Mouse (Mus musculus) heart, embryonic 11.5 days (tissue): ENCODE measurements around the gene Ntn5. TPM values are rescaled to one million over a fixed set of nuclear protein-coding genes. Genes with fewer than 3 reads are reported as not detected.

Experiments used
- ATAC-seq: fragments of 200-750 bp; cut with Nextera tagmentation; replicated peaks from 2 replicates; pipeline ENCODE4 v1.8.0; 2017; ENCODE audit warnings: moderate library complexity; ENCODE audit not compliant: insufficient number of reproducible peaks, low FRiP score, low TSS enrichment
- H3K27ac ChIP-seq: fragments of 300-500 bp; sonication (generic); 2 replicates; pipeline ENCODE4 v1.5.1; 2014; ENCODE audit warnings: mild to moderate bottlenecking, low read depth, low read length
- H3K27me3 ChIP-seq: fragments of 300-500 bp; sonication (generic); 2 replicates; pipeline ENCODE4 v1.6.1; 2014; ENCODE audit warnings: mild to moderate bottlenecking, low read length, mixed read lengths; ENCODE audit not compliant: control insufficient read depth, insufficient read depth
- H3K36me3 ChIP-seq: fragments of 300-500 bp; sonication (generic); 2 replicates; pipeline ENCODE4 v1.6.1; 2014; ENCODE audit warnings: mild to moderate bottlenecking, low read length, moderate library complexity, mixed read lengths; ENCODE audit not compliant: control insufficient read depth, insufficient read depth
- H3K4me1 ChIP-seq: fragments of 300-500 bp; sonication (generic); 2 replicates; pipeline ENCODE4 v1.6.1; 2014; ENCODE audit warnings: low read length; ENCODE audit not compliant: control insufficient read depth, insufficient read depth
- H3K4me2 ChIP-seq: fragments of 300-500 bp; sonication (generic); 2 replicates; pipeline ENCODE4 v1.6.1; 2014; ENCODE audit warnings: mild to moderate bottlenecking, moderate library complexity
- H3K4me3 ChIP-seq: fragments of 300-500 bp; sonication (generic); 2 replicates; pipeline ENCODE4 v1.5.1; 2014; ENCODE audit warnings: low read depth, low read length
- H3K9ac ChIP-seq: fragments of 300-500 bp; sonication (generic); 2 replicates; pipeline ENCODE4 v1.6.1; 2014; ENCODE audit warnings: mild to moderate bottlenecking, low read depth, low read length, moderate library complexity
- H3K9me3 ChIP-seq: fragments of 300-500 bp; sonication (generic); replicated peaks from 2 replicates; pipeline ENCODE4 v1.6.1; 2016; ENCODE audit warnings: low read length; ENCODE audit not compliant: control insufficient read depth
- WGBS: fragments of 180-500 bp; shearing (Covaris S2); extraction: QIAGEN DNeasy Blood & Tissue Kit; methylation state at CpG from one replicate; pipeline ENCODE4 v1.1.7; 2014; ENCODE audit not compliant: insufficient replicate concordance; 5-methylcytosine and 5-hydroxymethylcytosine counted together
- polyA plus RNA-seq: library from polyadenylated mRNA; unstranded; fragments of >200 nt; fragmentation: Nextera tagmentation; extraction: Ambion mirVana; gene quantifications from 2 replicates; pipeline ENCODE4 v1.2.1, GENCODE M21; 2014

The Ntn5 gene
- polyA plus RNA-seq, 1 experiment from 2014 or later: not detected

- no peaks in the 10 kb centered on the region for H3K9me3 ChIP-seq
- peaks cover 29% of the 10 kb centered on the region for H3K27me3 ChIP-seq
- H3K27ac ChIP-seq: 0 out of 2 replicates have a peak overlapping the region, but pooled peaks have one; percentile 13
- WGBS: 29% methylated on average over 11 of the region's 11 CpGs
- peak overlapping the region; percentile 84 for H3K4me2 ChIP-seq
- peaks cover 22% of the 10 kb centered on the region for H3K4me1 ChIP-seq
- H3K9ac ChIP-seq: no peak overlapping the region
- 0 out of 2 replicates have a peak overlapping the region, but pooled peaks have one; percentile 11 for H3K4me3 ChIP-seq
- no peaks in the 10 kb centered on the region for H3K36me3 ChIP-seq
- no peak for ATAC-seq
Measured at GRCm38 (mm10) chr7:45701072-45701471, 17.2 kb downstream of the Ntn5 start.

DNA sequence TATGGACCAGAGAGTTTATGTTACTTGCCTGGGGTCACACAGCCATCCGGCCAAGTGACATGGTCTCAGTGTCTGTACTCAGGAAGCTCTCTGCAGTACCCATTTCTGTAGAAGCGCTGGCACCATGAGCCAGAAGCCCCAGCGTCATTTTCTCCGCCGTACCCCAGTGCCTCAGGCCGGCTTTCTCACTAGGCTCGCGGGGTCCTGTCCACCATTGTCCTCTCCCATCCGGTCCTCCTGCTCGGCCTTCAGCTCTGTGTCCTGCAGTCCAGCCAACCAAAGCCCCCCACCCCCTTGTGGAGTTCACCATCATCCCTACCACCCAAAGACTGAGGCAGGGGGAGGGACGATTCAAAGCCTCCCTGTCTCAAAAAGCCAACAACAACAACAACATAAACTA lies 17.8 kb downstream of the Ntn5 start:
- H3K27me3 ChIP-seq: peaks cover 29% of the 10 kb centered on the region
- no peaks in the 10 kb centered on the region for H3K36me3 ChIP-seq
- peaks cover 24% of the 10 kb centered on the region for H3K4me1 ChIP-seq
- no peak overlapping the region for H3K4me3 ChIP-seq
- H3K9ac ChIP-seq: no peak overlapping the region
- H3K27ac ChIP-seq: no peak overlapping the region
- H3K9me3 ChIP-seq: no peaks in the 10 kb centered on the region
- 80% methylated on average over 11 of the region's 11 CpGs for WGBS
- peak overlapping the region; percentile 84 for H3K4me2 ChIP-seq
- no peak for ATAC-seq

DNA sequence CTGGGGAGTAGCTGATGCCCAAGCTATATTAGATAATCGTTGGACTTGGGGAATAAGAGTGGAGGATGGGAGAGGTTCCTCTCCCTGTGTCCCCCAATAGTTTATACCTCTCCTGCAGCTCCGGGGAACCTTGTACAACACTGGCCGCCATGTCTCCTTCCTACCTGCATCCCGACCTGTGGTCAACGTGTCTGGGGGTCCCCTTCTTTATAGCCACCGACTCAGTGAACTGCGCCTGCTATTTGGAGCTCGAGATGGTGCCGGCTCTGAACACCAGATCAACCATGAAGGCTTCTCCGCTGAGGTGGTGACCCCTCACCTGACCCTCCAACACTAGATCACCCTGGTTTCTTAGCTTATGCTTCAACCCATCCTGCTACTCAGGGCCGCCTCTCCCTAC lies 18.5 kb downstream of the Ntn5 start:
- ATAC-seq: no peak
- Histone ChIP-seq H3K9ac (no peak overlapping the region), H3K4me1 (peaks cover 27% of the 10 kb centered on the region), H3K4me2 (no peak overlapping the region), H3K27ac (no peak overlapping the region), H3K27me3 (peaks cover 29% of the 10 kb centered on the region), H3K9me3 (no peaks in the 10 kb centered on the region), H3K36me3 (no peaks in the 10 kb centered on the region), H3K4me3 (no peak overlapping the region)
- WGBS: 88% methylated on average over 11 of the region's 11 CpGs

- Histone ChIP-seq H3K4me1 (peaks cover 33% of the 10 kb centered on the region), H3K27ac (no peak overlapping the region)
Measured at GRCm38 (mm10) chr7:45702809-45703520, 19.1 kb downstream of the Ntn5 start.

GRCm38 (mm10) chr7:45703521-45704033 lies 19.8 kb downstream of the Ntn5 start:
- no peaks in the 10 kb centered on the region for H3K36me3 ChIP-seq
- H3K27ac ChIP-seq: peak overlapping the region; percentile 70
- peak overlapping the region; percentile 54; the same call in 1 of the 2 replicates for H3K9ac ChIP-seq
- WGBS: 47% methylated on average over 12 of the region's 12 CpGs
- peak overlapping the region; percentile 71 for H3K4me3 ChIP-seq
- H3K9me3 ChIP-seq: no peaks in the 10 kb centered on the region
- no peak for ATAC-seq
- peaks cover 21% of the 10 kb centered on the region for H3K27me3 ChIP-seq
- peaks cover 39% of the 10 kb centered on the region for H3K4me1 ChIP-seq
- H3K4me2 ChIP-seq: peak overlapping the region; percentile 97

More at GRCm38 (mm10) chr7:45702809-45703520, 19.1 kb downstream of the Ntn5 start:
- no peak overlapping the region for H3K9ac ChIP-seq
- ATAC-seq: no peak
- H3K4me2 ChIP-seq: no peak overlapping the region; the same call in 1 of the 2 replicates
- no peak overlapping the region for H3K4me3 ChIP-seq
- no peaks in the 10 kb centered on the region for H3K9me3 ChIP-seq
- peaks cover 27% of the 10 kb centered on the region for H3K27me3 ChIP-seq
- 83% methylated on average over 17 of the region's 17 CpGs for WGBS
- no peaks in the 10 kb centered on the region for H3K36me3 ChIP-seq

DNA sequence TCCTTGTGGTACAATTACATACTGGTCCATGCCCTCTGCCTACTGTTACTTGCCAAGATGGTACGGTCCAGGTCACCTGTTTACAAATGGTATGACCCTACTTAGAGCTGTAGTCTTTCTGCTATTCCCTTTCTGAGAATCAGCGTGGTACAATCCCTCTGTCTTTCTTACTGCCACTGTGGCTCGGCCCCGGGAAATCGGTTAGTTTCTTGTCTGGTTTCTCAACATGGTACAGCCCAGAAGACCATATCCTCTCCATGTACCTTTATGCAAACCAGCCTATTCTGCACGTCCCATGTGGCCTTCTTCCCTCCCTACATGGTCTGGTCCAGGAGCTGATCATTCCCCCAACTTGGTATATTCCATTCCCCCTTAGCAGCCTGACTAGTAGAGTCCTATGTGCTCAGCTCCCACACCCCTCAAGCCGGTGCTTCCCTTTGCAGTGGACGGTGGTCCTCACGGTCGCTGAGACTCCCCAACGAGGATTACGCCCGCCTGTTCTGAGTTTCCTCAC lies 20.3 kb downstream of the Ntn5 start:
- peak overlapping the region; percentile 54 for H3K9ac ChIP-seq
- peaks cover 16% of the 10 kb centered on the region for H3K27me3 ChIP-seq
- no peaks in the 10 kb centered on the region for H3K9me3 ChIP-seq
- WGBS: 1% methylated on average over 13 of the region's 13 CpGs
- ATAC-seq: 0 out of 2 replicates have a peak, but pooled peaks have one; percentile 16
- peak overlapping the region; percentile 71 for H3K4me3 ChIP-seq
- peaks cover 42% of the 10 kb centered on the region for H3K4me1 ChIP-seq
- H3K4me2 ChIP-seq: peak overlapping the region; percentile 97
- H3K36me3 ChIP-seq: no peaks in the 10 kb centered on the region
- peak overlapping the region; percentile 70 for H3K27ac ChIP-seq

GRCm38 (mm10) chr7:45704730-45705442 lies 21.1 kb downstream of the Ntn5 start, which contains the start of gene Dbp:
Gene Dbp, plus strand, starts transcription at chr7:45705088.
- peaks cover 8% of the 10 kb centered on the region for H3K27me3 ChIP-seq
- no peaks in the 10 kb centered on the region for H3K36me3 ChIP-seq
- peaks cover 41% of the 10 kb centered on the region for H3K4me1 ChIP-seq
- H3K4me3 ChIP-seq: peak within 1 kb of the TSS; percentile 71
- H3K4me2 ChIP-seq: peak within 1 kb of the TSS; percentile 97
- peak; percentile 85 for ATAC-seq
- under 1% methylated on average over 35 of the region's 36 CpGs for WGBS
- H3K9me3 ChIP-seq: no peaks in the 10 kb centered on the region
- peak within 1 kb of the TSS; percentile 86 for H3K9ac ChIP-seq
- H3K27ac ChIP-seq: peak within 1 kb of the TSS; percentile 79

DNA sequence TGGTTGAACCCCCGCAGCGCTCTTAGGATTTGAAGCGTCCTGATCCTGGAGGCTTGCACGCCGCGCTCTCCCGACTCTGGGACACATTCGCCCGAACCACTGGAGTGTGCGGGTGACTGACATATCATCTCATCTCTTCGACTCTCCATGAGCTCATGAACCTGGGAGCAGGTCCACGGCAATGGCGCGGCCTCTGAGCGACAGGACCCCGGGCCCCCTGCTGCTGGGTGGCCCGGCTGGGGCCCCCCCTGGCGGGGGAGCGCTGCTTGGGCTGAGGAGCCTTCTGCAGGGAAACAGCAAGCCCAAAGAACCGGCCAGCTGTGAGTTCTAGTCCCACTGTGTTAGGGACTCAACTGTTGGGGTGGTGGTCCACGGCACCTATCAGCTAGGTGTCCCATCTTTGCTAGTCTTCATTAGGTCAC lies 21.6 kb downstream of the Ntn5 start:
- H3K9me3 ChIP-seq: no peaks in the 10 kb centered on the region
- ATAC-seq: no peak
- peak overlapping the region; percentile 79 for H3K27ac ChIP-seq
- peak overlapping the region; percentile 71 for H3K4me3 ChIP-seq
- peak overlapping the region; percentile 62 for H3K9ac ChIP-seq
- H3K36me3 ChIP-seq: peaks cover under 1% of the 10 kb centered on the region; the same call in 1 of the 2 replicates
- under 1% methylated on average over 21 of the region's 21 CpGs for WGBS
- peak overlapping the region; percentile 97 for H3K4me2 ChIP-seq
- peaks cover 3% of the 10 kb centered on the region for H3K27me3 ChIP-seq
- peaks cover 35% of the 10 kb centered on the region for H3K4me1 ChIP-seq
